ENCODE assay signal across 8 mouse cellular contexts in genomic region chr19:28989515-28989914, GRCm38 (mm10). TPM values are rescaled to one million over a fixed set of nuclear protein-coding genes. Genes with fewer than 3 reads are reported as not detected.
A peak's percentile ranks its signal among the peaks of the same experiment; 100 is the strongest.
DNase-seq lines count a peak whose midpoint lies in the region; ATAC-seq and TF ChIP-seq lines count a peak whose summit lies in the region.

No protein-coding gene starts in this region.

- H3K4me1 ChIP-seq in heart, embryonic 10.5 days: peaks cover 11% of the 10 kb centered on the region; the same call in 1 of the 2 replicates
- peaks cover 32% of the 10 kb centered on the region for H3K4me1 ChIP-seq in E14TG2a.4 (replicated peaks; ENCODE audit: low read depth, low read length)
- H3K4me1 ChIP-seq in forebrain, embryonic 16.5 days (replicated peaks; ENCODE audit: control insufficient read depth, insufficient read depth, low read length): peaks cover 17% of the 10 kb centered on the region
- H3K4me1 ChIP-seq in liver, embryonic 16.5 days (ENCODE audit: control insufficient read depth, low read depth, low read length): peaks cover 17% of the 10 kb centered on the region

- peak overlapping the region; percentile 73 for H3K4me2 ChIP-seq in forebrain, embryonic 16.5 days (ENCODE audit: low read length)
- peak overlapping the region; percentile 88 for H3K4me2 ChIP-seq in liver, embryonic 16.5 days (ENCODE audit: low read depth, low read length)

- H3K36me3 ChIP-seq in heart, embryonic 10.5 days: peaks cover 16% of the 10 kb centered on the region
- peaks cover 20% of the 10 kb centered on the region for H3K36me3 ChIP-seq in E14TG2a.4 (ENCODE audit: insufficient read depth, low read length)
- H3K36me3 ChIP-seq in forebrain, embryonic 16.5 days (ENCODE audit: control insufficient read depth, insufficient read depth): peaks cover 7% of the 10 kb centered on the region; the same call in 1 of the 2 replicates
- 0 out of 2 replicates have a peak, but pooled peaks cover under 1% of the 10 kb centered on the region for H3K36me3 ChIP-seq in liver, embryonic 16.5 days (ENCODE audit: control insufficient read depth, insufficient read depth)

- ATAC-seq in forebrain, embryonic 16.5 days: no peak
- ATAC-seq in liver, embryonic 16.5 days (ENCODE audit: low read depth): no peak

- H3K27me3 ChIP-seq in heart, embryonic 10.5 days (ENCODE audit: insufficient read depth, poor library complexity, severe bottlenecking): no peaks in the 10 kb centered on the region
- H3K27me3 ChIP-seq in E14TG2a.4 (ENCODE audit: insufficient read depth, low read length): no peaks in the 10 kb centered on the region; the same call in 1 of the 2 replicates
- H3K27me3 ChIP-seq in forebrain, embryonic 16.5 days (replicated peaks; ENCODE audit: control insufficient read depth, insufficient read depth, low read length): no peaks in the 10 kb centered on the region
- no peaks in the 10 kb centered on the region for H3K27me3 ChIP-seq in liver, embryonic 16.5 days (ENCODE audit: control insufficient read depth, insufficient read depth, low read depth, low read length)

- 0 out of 2 replicates have a peak, but pooled peaks cover 3% of the 10 kb centered on the region for H3K9me3 ChIP-seq in heart, embryonic 10.5 days
- no peaks in the 10 kb centered on the region; the same call in 1 of the 2 replicates for H3K9me3 ChIP-seq in E14TG2a.4 (ENCODE audit: low read length)
- H3K9me3 ChIP-seq in forebrain, embryonic 16.5 days (ENCODE audit: control insufficient read depth, low read length): no peaks in the 10 kb centered on the region
- H3K9me3 ChIP-seq in liver, embryonic 16.5 days (replicated peaks; ENCODE audit: control insufficient read depth, low read length): no peaks in the 10 kb centered on the region

- WGBS in heart, embryonic 10.5 days: 46% methylated on average over 8 of the region's 8 CpGs
- WGBS in forebrain, embryonic 16.5 days: 77% methylated on average over 8 of the region's 8 CpGs
- 41% methylated on average over 8 of the region's 8 CpGs for WGBS in liver, embryonic 16.5 days (ENCODE audit: insufficient replicate concordance)

- H3K4me3 ChIP-seq in heart, embryonic 10.5 days: peak overlapping the region; percentile 99
- peak overlapping the region; percentile 95 for H3K4me3 ChIP-seq in E14TG2a.4 (replicated peaks; ENCODE audit: low read length)
- peak overlapping the region; percentile 99 for H3K4me3 ChIP-seq in forebrain, embryonic 16.5 days (replicated peaks; ENCODE audit: low read length)
- H3K4me3 ChIP-seq in liver, embryonic 16.5 days (ENCODE audit: low read depth, low read length): peak overlapping the region; percentile 94

- no peak for TF ChIP-seq CTCF in E14TG2a.4 (conservative IDR thresholded peaks at IDR 0.05; ENCODE audit: low read length)

- no peak for DNase-seq in heart, embryonic 10.5 days (ENCODE audit: low spot score)
- no peak for DNase-seq in heart, postnatal 4 days
- no peak for DNase-seq in adrenal gland, postnatal 10 days
- DNase-seq in adipocyte (ENCODE audit: low spot score): no peak
- DNase-seq in urinary bladder, postnatal 14 days (ENCODE audit: low spot score): no peak

- no peak overlapping the region; the same call in 1 of the 2 replicates for H3K9ac ChIP-seq in forebrain, embryonic 16.5 days (replicated peaks; ENCODE audit: low read depth, low read length)
- peak overlapping the region; percentile 95 for H3K9ac ChIP-seq in liver, embryonic 16.5 days (ENCODE audit: low read depth, low read length)

- H3K27ac ChIP-seq in heart, embryonic 10.5 days: peak overlapping the region; percentile 97
- no peak overlapping the region; the same call in 1 of the 2 replicates for H3K27ac ChIP-seq in forebrain, embryonic 16.5 days (ENCODE audit: low read length)
- peak overlapping the region; percentile 83; the same call in 1 of the 2 replicates for H3K27ac ChIP-seq in liver, embryonic 16.5 days (ENCODE audit: low read length)

RNA-seq across cellular contexts. Expression of gene Cdc37l1, which starts 0.6 kb away (rescaled TPM):
- 32.0 and 34.6 TPM in 2 replicates for polyA plus RNA-seq in heart, embryonic 10.5 days (2016; fragmentation: Nextera tagmentation; extraction: Ambion mirVana)
- total RNA-seq in heart, postnatal 4 days (2021): 10 to 100 TPM; 61.7 to 67.8 TPM
- polyA plus RNA-seq in forebrain, embryonic 16.5 days (2015; fragmentation: Nextera tagmentation; extraction: Ambion mirVana): 56.6 and 57.6 TPM in 2 replicates
- 9.9 and 10.2 TPM in 2 replicates for polyA plus RNA-seq in liver, embryonic 16.5 days (2015; fragmentation: Nextera tagmentation; extraction: Ambion mirVana)
- total RNA-seq in adrenal gland, postnatal 10 days (2021): 10 to 100 TPM; 31.8 to 39.0 TPM

RNA-seq across cellular contexts. Expression of gene 4430402I18Rik, which starts 21.9 kb away (rescaled TPM):
- 2.1 and 5.7 TPM in 2 replicates for polyA plus RNA-seq in heart, embryonic 10.5 days (2016; fragmentation: Nextera tagmentation; extraction: Ambion mirVana)
- total RNA-seq in heart, postnatal 4 days (2021): 10 to 100 TPM; 16.1 to 19.5 TPM
- 2.5 and 3.4 TPM in 2 replicates for polyA plus RNA-seq in forebrain, embryonic 16.5 days (2015; fragmentation: Nextera tagmentation; extraction: Ambion mirVana)
- polyA plus RNA-seq in liver, embryonic 16.5 days (2015; fragmentation: Nextera tagmentation; extraction: Ambion mirVana): 1.5 and 2.9 TPM in 2 replicates
- 10 to 100 TPM in 1 of 2 experiments, 1 to 10 TPM in 1; 9.4 to 15.8 TPM for total RNA-seq in adrenal gland, postnatal 10 days (2021)

RNA-seq across cellular contexts. Expression of gene Plpp6, which starts 25.8 kb away (rescaled TPM):
- polyA plus RNA-seq in heart, embryonic 10.5 days (2016; fragmentation: Nextera tagmentation; extraction: Ambion mirVana): 4.6 and 6.1 TPM in 2 replicates
- total RNA-seq in heart, postnatal 4 days (2021): 1 to 10 TPM; 6.6 to 7.0 TPM
- polyA plus RNA-seq in forebrain, embryonic 16.5 days (2015; fragmentation: Nextera tagmentation; extraction: Ambion mirVana): 8.6 and 8.9 TPM in 2 replicates
- polyA plus RNA-seq in liver, embryonic 16.5 days (2015; fragmentation: Nextera tagmentation; extraction: Ambion mirVana): 2.3 and 2.6 TPM in 2 replicates
- 10 to 100 TPM; 20.7 to 22.7 TPM for total RNA-seq in adrenal gland, postnatal 10 days (2021)

RNA-seq across cellular contexts. Expression of gene Ak3, which starts 58.2 kb away (rescaled TPM):
- polyA plus RNA-seq in heart, embryonic 10.5 days (2016; fragmentation: Nextera tagmentation; extraction: Ambion mirVana): 77.8 TPM in 2 replicates
- 10 to 100 TPM; 73.8 to 77.5 TPM for total RNA-seq in heart, postnatal 4 days (2021)
- 68.9 and 83.1 TPM in 2 replicates for polyA plus RNA-seq in forebrain, embryonic 16.5 days (2015; fragmentation: Nextera tagmentation; extraction: Ambion mirVana)
- 42.0 and 47.7 TPM in 2 replicates for polyA plus RNA-seq in liver, embryonic 16.5 days (2015; fragmentation: Nextera tagmentation; extraction: Ambion mirVana)
- total RNA-seq in adrenal gland, postnatal 10 days (2021): 100 to 1,000 TPM; 194 to 208 TPM
